Mouse (Mus musculus) urinary bladder, adult 18-20 months (tissue): Measurements from ENCODE around the gene Slc35f3.

Experiments used
- DNase-seq, 2 experiments: peaks; one replicate each; pipeline ENCODE4 v3.0.0; 2022; ENCODE audit warnings: low spot score in 2 of 2, mixed read lengths in 2 of 2

Slc35f3 gene

GRCm38 (mm10) chr8:126327786-126328185 is 29.4 kb downstream of the Slc35f3 start:
- no peak for DNase-seq

GRCm38 (mm10) chr8:126338864-126339263 is 40.5 kb downstream of the Slc35f3 start:
- DNase-seq, result no peak

GRCm38 (mm10) chr8:126339357-126339756 is 41.0 kb downstream of the Slc35f3 start:
- no peak for DNase-seq

DNA sequence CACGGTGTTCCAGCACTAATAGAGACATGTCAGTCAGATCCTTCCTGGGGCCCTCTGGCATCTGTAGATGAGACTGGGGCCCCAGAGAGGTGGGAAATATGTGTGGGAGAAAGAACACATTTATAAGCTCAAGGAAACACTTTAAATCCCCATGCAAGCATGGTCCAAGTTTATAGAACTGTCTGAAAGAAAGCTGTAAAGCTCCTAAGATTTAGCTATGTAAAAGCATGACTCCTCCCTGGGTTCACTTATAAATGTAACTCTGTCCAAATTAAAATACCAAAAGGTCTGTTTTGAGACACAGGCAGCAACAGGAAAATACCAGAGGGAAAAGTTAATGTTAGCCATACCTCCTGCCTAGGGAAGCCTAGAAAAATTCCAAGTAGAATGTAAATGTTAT is 42.8 kb downstream of the Slc35f3 start:
- no peak for DNase-seq

DNA sequence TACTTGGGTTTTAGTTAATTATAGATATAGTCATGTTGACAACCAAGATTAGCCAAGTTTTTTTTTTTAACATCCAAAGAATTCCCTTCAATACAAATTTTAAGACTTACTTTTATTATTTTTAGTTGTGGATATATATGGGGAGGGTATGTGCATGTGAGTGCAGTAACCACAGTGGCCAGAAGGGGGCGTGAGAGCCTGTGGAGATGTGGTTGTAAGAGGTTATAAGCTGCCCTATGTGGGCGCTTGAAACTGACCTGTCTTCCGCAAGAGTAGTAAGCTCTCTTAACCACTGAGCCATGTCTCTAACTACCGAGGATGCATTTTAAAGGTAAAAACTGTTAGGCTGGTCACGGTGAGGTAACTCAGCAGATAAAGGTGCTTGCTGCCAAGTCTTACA is 45.1 kb downstream of the Slc35f3 start:
- DNase-seq, result no peak

DNA sequence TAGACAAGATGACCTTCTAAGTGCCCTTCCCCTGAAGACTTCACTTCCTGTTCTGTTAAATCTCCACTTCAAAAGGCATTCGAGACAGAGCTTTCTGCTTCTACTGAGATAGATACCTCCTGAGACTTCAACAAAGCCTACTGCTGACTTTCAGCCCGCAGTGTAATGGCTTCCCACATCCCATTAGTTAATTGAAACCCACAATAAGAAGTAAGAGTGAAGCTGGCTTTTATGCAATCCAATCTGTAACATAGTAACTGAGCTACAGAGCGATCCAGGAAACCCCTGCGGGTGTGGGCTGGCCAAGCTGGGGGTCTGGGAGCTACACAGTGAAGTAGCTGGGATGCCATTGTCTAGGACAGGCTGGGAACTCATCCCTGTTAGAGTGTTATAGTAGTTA is 46.7 kb downstream of the Slc35f3 start:
- no peak for DNase-seq

DNA sequence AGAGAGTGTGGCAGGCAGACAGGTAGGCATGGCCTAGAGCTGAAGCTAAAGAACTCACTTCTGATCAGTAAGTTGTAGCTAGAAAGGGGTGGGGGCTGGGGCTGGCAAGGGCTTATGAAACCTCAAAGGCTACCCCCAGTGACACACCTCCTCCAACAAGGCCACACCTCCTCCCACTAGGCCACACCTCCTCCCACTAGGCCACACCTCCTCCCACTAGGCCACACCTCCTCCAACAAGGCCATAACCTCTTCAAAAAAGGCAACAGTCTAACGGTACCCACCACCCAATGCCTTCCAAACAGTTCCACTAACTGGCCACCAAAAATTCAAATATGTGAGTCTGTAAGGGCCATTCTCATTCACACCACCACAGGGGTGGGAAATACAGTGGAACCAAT is 54.9 kb downstream of the Slc35f3 start:
- no peak for DNase-seq

DNA sequence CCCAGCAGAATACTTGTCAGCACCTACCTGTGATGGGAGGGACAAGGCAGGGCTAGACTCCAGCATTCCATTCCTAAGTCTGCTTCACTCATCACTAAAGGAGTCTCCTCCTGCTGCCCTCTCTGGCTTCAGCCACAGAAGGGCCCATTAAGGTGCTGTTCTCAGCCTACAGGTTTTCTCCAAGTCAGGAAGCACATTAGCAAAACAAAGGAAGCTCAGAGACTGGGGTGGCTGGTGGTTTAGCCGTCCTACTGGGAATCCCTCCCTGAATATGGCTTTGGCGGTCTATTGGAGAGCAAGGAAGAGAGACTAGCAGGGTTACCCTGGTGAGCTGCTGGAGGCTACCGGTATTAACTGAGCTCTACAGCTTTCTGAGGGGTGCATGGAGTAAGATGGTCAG is 59.6 kb downstream of the Slc35f3 start:
- DNase-seq, result no peak

GRCm38 (mm10) chr8:126359296-126359695 is 60.9 kb downstream of the Slc35f3 start:
- no peak for DNase-seq

GRCm38 (mm10) chr8:126360106-126360505 is 61.7 kb downstream of the Slc35f3 start:
- DNase-seq, result no peak

DNA sequence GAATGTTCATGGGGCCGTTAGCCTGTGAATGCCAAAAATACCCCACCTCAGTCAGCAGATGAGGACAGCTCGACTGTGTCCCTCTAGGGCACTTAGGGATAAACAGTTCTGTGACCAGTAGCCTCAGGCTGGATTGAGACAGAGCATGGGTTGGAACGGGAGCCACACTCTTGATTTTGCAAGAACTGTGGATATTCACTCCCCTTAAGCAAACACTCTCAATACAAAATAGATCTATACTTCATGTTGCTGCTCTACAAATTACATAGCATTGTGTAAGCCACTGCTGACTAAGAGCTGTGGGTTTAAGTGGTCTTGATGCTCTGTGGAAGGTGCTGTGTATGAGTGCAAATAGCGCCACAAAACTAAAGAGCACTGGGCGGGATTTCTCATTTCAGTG is 62.3 kb downstream of the Slc35f3 start:
- DNase-seq, result no peak

- no peak for DNase-seq
These were observed 67.9 kb downstream of the Slc35f3 start for GRCm38 (mm10) chr8:126366251-126366650.

GRCm38 (mm10) chr8:126368349-126369054 is 70.1 kb downstream of the Slc35f3 start:
- no peak for DNase-seq

DNA sequence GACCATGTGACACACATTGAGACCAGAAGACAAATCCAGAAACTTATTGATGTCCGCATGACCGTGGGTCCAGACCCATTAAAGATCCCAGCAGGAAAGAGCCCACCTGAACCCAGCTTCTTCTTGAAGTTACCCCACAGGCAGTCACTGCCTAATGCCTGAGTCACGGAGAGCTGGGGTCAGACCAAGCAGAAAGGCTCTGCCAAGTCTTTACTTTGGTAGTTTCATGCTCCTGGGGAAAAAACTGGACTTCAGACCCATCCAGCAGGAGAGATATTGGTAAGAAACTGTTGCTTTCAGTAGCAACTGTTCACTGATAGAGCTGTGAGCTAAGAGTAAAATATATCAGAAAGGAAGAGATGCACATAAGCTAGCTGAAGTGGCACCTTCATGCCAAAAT is 73.5 kb downstream of the Slc35f3 start:
- DNase-seq, result no peak

DNA sequence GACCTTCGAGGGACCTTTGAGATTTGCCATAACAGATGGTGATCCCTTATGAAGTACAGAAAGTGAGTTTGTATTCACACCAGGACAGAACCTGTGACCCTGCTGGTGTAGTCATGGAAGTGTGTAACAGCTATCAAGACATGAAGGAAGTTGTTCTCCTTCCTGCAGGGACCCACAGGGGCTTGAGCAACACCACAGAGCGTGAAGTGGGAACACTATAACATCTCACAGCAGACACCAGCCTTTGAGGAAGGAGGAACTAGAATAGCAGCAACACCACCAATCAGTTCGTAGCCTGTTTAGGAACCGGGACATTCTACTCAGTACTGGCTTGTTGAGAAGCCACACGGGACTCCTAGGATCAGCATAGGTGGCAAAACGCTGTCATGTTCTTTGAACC is 81.2 kb downstream of the Slc35f3 start:
- no peak for DNase-seq

- no peak for DNase-seq
These were observed 81.8 kb downstream of the Slc35f3 start for GRCm38 (mm10) chr8:126380141-126380540.

GRCm38 (mm10) chr8:126381299-126381698 is 82.9 kb downstream of the Slc35f3 start:
- no peak for DNase-seq

- no peak for DNase-seq
These were observed 83.9 kb downstream of the Slc35f3 start for GRCm38 (mm10) chr8:126382216-126382615.

GRCm38 (mm10) chr8:126382749-126383148 is 84.4 kb downstream of the Slc35f3 start:
- DNase-seq, result no peak

GRCm38 (mm10) chr8:126387566-126387965 is 89.2 kb downstream of the Slc35f3 start:
- DNase-seq, result no peak

GRCm38 (mm10) chr8:126391541-126391940 is 93.2 kb downstream of the Slc35f3 start:
- DNase-seq, result no peak

DNA sequence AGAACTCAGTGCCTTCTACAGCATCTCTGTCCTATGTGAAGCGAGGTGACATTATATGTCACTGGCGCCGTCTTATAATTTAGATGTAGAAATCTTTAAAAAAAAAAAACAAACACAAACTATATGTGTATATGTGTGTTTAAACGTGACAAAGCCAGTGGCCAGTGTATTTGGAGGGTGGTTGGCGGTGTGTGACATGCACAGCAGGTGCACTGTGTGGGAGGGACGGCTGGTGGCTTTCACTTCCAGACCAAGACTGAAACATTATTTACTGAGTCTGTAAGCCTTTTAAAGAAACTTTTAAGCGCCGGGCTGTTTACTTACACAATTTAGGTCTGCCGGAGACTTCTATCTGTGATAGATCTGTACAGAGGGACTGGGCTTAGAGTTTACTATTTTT is 97.0 kb downstream of the Slc35f3 start:
- DNase-seq, result no peak

GRCm38 (mm10) chr8:126395917-126396316 is 97.6 kb downstream of the Slc35f3 start:
- no peak for DNase-seq

DNA sequence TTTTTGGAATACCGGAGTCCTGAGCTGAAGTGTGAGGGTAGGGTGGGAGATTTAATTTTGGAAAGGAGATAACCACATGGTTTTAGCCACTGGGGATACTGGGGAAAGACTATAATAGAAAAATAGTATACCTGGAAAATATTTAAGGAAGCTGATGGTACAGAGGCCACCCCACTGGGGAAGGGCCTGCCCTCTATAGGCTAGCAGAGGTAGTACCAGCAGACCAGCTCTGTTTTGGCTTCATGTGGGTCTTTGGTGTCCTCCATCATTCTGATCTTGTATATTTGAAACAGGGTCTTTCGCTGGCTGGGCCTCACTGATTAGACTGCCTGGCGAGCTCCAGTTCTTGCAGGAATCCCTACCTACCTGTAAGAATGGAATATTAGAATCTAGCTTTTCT is 100.0 kb downstream of the Slc35f3 start:
- no peak for DNase-seq
